Mouse (Mus musculus) adrenal gland, postnatal 4 days (tissue): ENCODE results near the gene Dbn1. TPM values are rescaled to one million over a fixed set of nuclear protein-coding genes. Genes with fewer than 3 reads are reported as not detected.

Experiments
- DNase-seq, 2 experiments: peaks; one replicate each; pipeline ENCODE4 v3.0.0; 2021 to 2022; ENCODE audit warnings: low spot score in 2 of 2, mixed read lengths in 2 of 2
- long read RNA-seq, 2 experiments: library from polyadenylated mRNA; stranded (forward); transcript quantifications; one replicate each; pipeline ENCODE4 v2.0.0; 2021
- total RNA-seq, 2 experiments: library from RNA; stranded (reverse); gene quantifications; 2 replicates each; pipeline ENCODE4 v1.2.3; 2021

The Dbn1 gene
- 10 to 100 TPM; 56.4 to 75.6 TPM for total RNA-seq
- long read RNA-seq, experiment 1, transcript Dbn1-203 (14 exons, 2,940 nt): major isoform, 25 of 63 reads
- long read RNA-seq, experiment 1, transcript Dbn1-202 (14 exons, 2,378 nt): minor isoform, 16 of 63 reads
- long read RNA-seq, experiment 1, partial matches to known transcripts: 14 of 63 reads
- long read RNA-seq, experiment 1, other reads (novel, unspliced or antisense): 8 of 63 reads
- long read RNA-seq, experiment 2, transcript Dbn1-203 (14 exons, 2,940 nt): major isoform, 21 of 65 reads
- long read RNA-seq, experiment 2, transcript Dbn1-202 (14 exons, 2,378 nt): minor isoform, 10 of 65 reads
- long read RNA-seq, experiment 2, partial matches to known transcripts: 27 of 65 reads
- long read RNA-seq, experiment 2, other reads (novel, unspliced or antisense): 7 of 65 reads

GRCm38 (mm10) chr13:55487578-55488498 lies at the start of gene Dbn1:
TSS of gene Dbn1 (minus strand) at chr13:55488111.
- peak in 1 of 2 experiments; percentile 33 for DNase-seq

GRCm38 (mm10) chr13:55536194-55537175 lies 48.6 kb upstream of the Dbn1 start, which contains the start of gene Ddx41:
TSS of gene Ddx41 (minus strand) at chr13:55536658.
- peak; percentile 99 for DNase-seq

GRCm38 (mm10) chr13:55535796-55536193 lies 47.9 kb upstream of the Dbn1 start:
- DNase-seq: no peak

- no peak for DNase-seq
These were observed 47.3 kb upstream of the Dbn1 start for GRCm38 (mm10) chr13:55535191-55535590.

GRCm38 (mm10) chr13:55529198-55529915 lies 41.4 kb upstream of the Dbn1 start, which contains the start of gene Dok3:
TSS of gene Dok3 (minus strand) at chr13:55529296.
- no peak for DNase-seq

GRCm38 (mm10) chr13:55527834-55528772 lies 40.2 kb upstream of the Dbn1 start:
- DNase-seq: no peak

- DNase-seq: no peak
These were observed 39.3 kb upstream of the Dbn1 start for GRCm38 (mm10) chr13:55527212-55527611.

GRCm38 (mm10) chr13:55525733-55526553 lies 38.0 kb upstream of the Dbn1 start:
- no peak for DNase-seq

- no peak for DNase-seq
These were observed 36.2 kb upstream of the Dbn1 start for GRCm38 (mm10) chr13:55523951-55524600.

- no peak for DNase-seq
These were observed 35.4 kb upstream of the Dbn1 start for GRCm38 (mm10) chr13:55523278-55523677.

- DNase-seq: no peak
These were observed 34.8 kb upstream of the Dbn1 start for GRCm38 (mm10) chr13:55522730-55523129.

GRCm38 (mm10) chr13:55519606-55520005 lies 31.7 kb upstream of the Dbn1 start:
- no peak for DNase-seq

GRCm38 (mm10) chr13:55516955-55517354 lies 29.0 kb upstream of the Dbn1 start:
- peak; percentile 70 to 72 for DNase-seq

GRCm38 (mm10) chr13:55513828-55514227 lies 25.9 kb upstream of the Dbn1 start:
- DNase-seq: no peak

GRCm38 (mm10) chr13:55513111-55513748 lies 25.3 kb upstream of the Dbn1 start, which contains the start of gene Pdlim7:
TSS of gene Pdlim7 (minus strand) at chr13:55513676.
- DNase-seq: peak; percentile 78 to 82

- DNase-seq: no peak
These were observed 24.6 kb upstream of the Dbn1 start for GRCm38 (mm10) chr13:55512379-55513031.
